Mouse (Mus musculus): ENCODE results near the gene Itgb6. TPM values are rescaled to one million over a fixed set of nuclear protein-coding genes. Genes with fewer than 3 reads are reported as not detected.

The Itgb6 gene
- total and polyA plus RNA-seq, 3 experiments = not detected

GRCm38 (mm10) chr2:60724660-60725059 lies 2.2 kb upstream of the Itgb6 start:
- H3K4me1 ChIP-seq (ENCODE audit: control insufficient read depth in 1 of 2, insufficient read depth in 2 of 2) = no peaks in the 10 kb centered on the region
- no peak overlapping the region for H3K4me2 ChIP-seq (ENCODE audit: insufficient read depth, low read depth, poor library complexity, severe bottlenecking)
- dilution Hi-C loops (cut with MboI; ENCODE audit: extremely low pct_ligation_motif_present, extremely low pct_unique_long_range_greater_than_20kb, low sequenced_read_pairs) = no loop called here
- no peaks in the 10 kb centered on the region for H3K27me3 ChIP-seq (replicated peaks)
- DNase-seq (ENCODE audit: extremely low read depth) = no peak
- no peaks in the 10 kb centered on the region for H3K36me3 ChIP-seq (replicated peaks in 1 of 2; ENCODE audit: control insufficient read depth in 1 of 2, insufficient read depth in 1 of 2, low read length in 1 of 2)
- in situ Hi-C loops (cut with MboI; ENCODE audit: low pct_ligation_motif_present, low pct_unique_long_range_greater_than_20kb, low sequenced_read_pairs) = loop anchor here (25.0 kb wide), 1 partner anchor 738 kb away; no protein-coding TSS in a partner anchor
- no peak overlapping the region for H3K9ac ChIP-seq (ENCODE audit: insufficient read depth, low read depth)
- H3K9me3 ChIP-seq (replicated peaks; ENCODE audit: low read length) = no peaks in the 10 kb centered on the region
- no peak overlapping the region for H3K4me3 ChIP-seq (replicated peaks in 1 of 3; ENCODE audit: low read depth in 2 of 3, low read length in 2 of 3, poor library complexity in 1 of 3)
- H3K79me2 ChIP-seq (replicated peaks; ENCODE audit: control insufficient read depth, extremely low read depth, insufficient read depth, poor library complexity, severe bottlenecking) = no peaks in the 10 kb centered on the region
- H3K27ac ChIP-seq (ENCODE audit: insufficient read depth, low read depth) = no peak overlapping the region
- TF ChIP-seq IRF4 (IDR thresholded peaks at IDR 0.05; ENCODE audit: low read depth, low read length) = no peak
- TF ChIP-seq PAX5 (IDR thresholded peaks at IDR 0.05; ENCODE audit: low read length) = no peak
- TF ChIP-seq MEF2A (IDR thresholded peaks at IDR 0.05; ENCODE audit: borderline replicate concordance, low read depth, low read length) = no peak
- no peak for TF ChIP-seq SIN3A (IDR thresholded peaks at IDR 0.05; ENCODE audit: low read length)
- TF ChIP-seq USF2 (conservative IDR thresholded peaks at IDR 0.05; ENCODE audit: low read depth, low read length) = no peak
- no peak for TF ChIP-seq RAD21 (IDR thresholded peaks at IDR 0.05; ENCODE audit: low read depth, low read length)
- no peak for TF ChIP-seq SMC3 (IDR thresholded peaks at IDR 0.05; ENCODE audit: low read depth, low read length)
- TF ChIP-seq USF1 (IDR thresholded peaks at IDR 0.05; ENCODE audit: low read depth, low read length) = no peak
- TF ChIP-seq BHLHE40 (IDR thresholded peaks at IDR 0.05; ENCODE audit: low read depth, low read length) = no peak
- TF ChIP-seq UBTF (IDR thresholded peaks at IDR 0.05; ENCODE audit: low read depth, low read length) = no peak
- TF ChIP-seq MAZ (IDR thresholded peaks at IDR 0.05; ENCODE audit: low read depth, low read length) = no peak

- in situ Hi-C loops (cut with MboI; ENCODE audit: low pct_ligation_motif_present, low pct_unique_long_range_greater_than_20kb, low sequenced_read_pairs) = no loop called here
- H3K4me2 ChIP-seq (ENCODE audit: insufficient read depth, low read depth, poor library complexity, severe bottlenecking) = no peak overlapping the region
These were observed 524 bp upstream of the Itgb6 start for GRCm38 (mm10) chr2:60722967-60723366.

GRCm38 (mm10) chr2:60720906-60721305 lies 1.5 kb downstream of the Itgb6 start:
- Histone ChIP-seq H3K4me1 (ENCODE audit: control insufficient read depth in 1 of 2, insufficient read depth in 2 of 2) (no peaks in the 10 kb centered on the region), H3K79me2 (replicated peaks; ENCODE audit: control insufficient read depth, extremely low read depth, insufficient read depth, poor library complexity, severe bottlenecking) (no peaks in the 10 kb centered on the region), H3K27ac (ENCODE audit: insufficient read depth, low read depth) (no peak overlapping the region), H3K27me3 (replicated peaks) (no peaks in the 10 kb centered on the region), H3K9me3 (replicated peaks; ENCODE audit: low read length) (no peaks in the 10 kb centered on the region), H3K36me3 (replicated peaks in 1 of 2; ENCODE audit: control insufficient read depth in 1 of 2, insufficient read depth in 1 of 2, low read length in 1 of 2) (no peaks in the 10 kb centered on the region), H3K9ac (ENCODE audit: insufficient read depth, low read depth) (no peak overlapping the region), H3K4me3 (replicated peaks in 1 of 3; ENCODE audit: low read depth in 2 of 3, low read length in 2 of 3, poor library complexity in 1 of 3) (no peak overlapping the region), H3K4me2 (ENCODE audit: insufficient read depth, low read depth, poor library complexity, severe bottlenecking) (no peak overlapping the region)
- in situ Hi-C loops (cut with MboI; ENCODE audit: low pct_ligation_motif_present, low pct_unique_long_range_greater_than_20kb, low sequenced_read_pairs) (no loop called here), dilution Hi-C loops (cut with MboI; ENCODE audit: extremely low pct_ligation_motif_present, extremely low pct_unique_long_range_greater_than_20kb, low sequenced_read_pairs) (no loop called here)
- TF ChIP-seq MAX (IDR thresholded peaks at IDR 0.05; ENCODE audit: low read length) = no peak
- TF ChIP-seq TBP (conservative IDR thresholded peaks at IDR 0.05; ENCODE audit: low read depth, low read length) = no peak
- TF ChIP-seq SMC3 (IDR thresholded peaks at IDR 0.05; ENCODE audit: low read depth, low read length) = peak; percentile 75
- TF ChIP-seq RAD21 (IDR thresholded peaks at IDR 0.05; ENCODE audit: low read depth, low read length) = peak; percentile 70
- TF ChIP-seq ZMIZ1 (IDR thresholded peaks at IDR 0.05; ENCODE audit: low read depth, low read length) = no peak
- TF ChIP-seq ZNF384 (IDR thresholded peaks at IDR 0.05; ENCODE audit: low read depth, low read length) = no peak
- TF ChIP-seq KAT2A (IDR thresholded peaks at IDR 0.05; ENCODE audit: insufficient replicate concordance, low read length) = no peak
- peak; percentile 78 to 82 for TF ChIP-seq CTCF (conservative IDR thresholded peaks at IDR 0.05 in 1 of 2, IDR thresholded peaks at IDR 0.05 in 1 of 2; ENCODE audit: low read depth in 2 of 2, low read length in 2 of 2)
- no peak for TF ChIP-seq NELFE (IDR thresholded peaks at IDR 0.05; ENCODE audit: low read depth, low read length)
- TF ChIP-seq MAFK (IDR thresholded peaks at IDR 0.05; ENCODE audit: insufficient replicate concordance, low read length) = 0 out of 2 replicates have a peak, but pooled peaks have one; percentile 13
- peak; percentile 26; the same call in 1 of the 2 replicates for TF ChIP-seq ZC3H11A (IDR thresholded peaks at IDR 0.05; ENCODE audit: low read depth, low read length)
- TF ChIP-seq IRF4 (IDR thresholded peaks at IDR 0.05; ENCODE audit: low read depth, low read length) = 0 out of 2 replicates have a peak, but pooled peaks have one; percentile 17
- no peak for TF ChIP-seq UBTF (IDR thresholded peaks at IDR 0.05; ENCODE audit: low read depth, low read length)
- TF ChIP-seq PAX5 (IDR thresholded peaks at IDR 0.05; ENCODE audit: low read length) = no peak
- DNase-seq (ENCODE audit: extremely low read depth) = no peak

More at GRCm38 (mm10) chr2:60722967-60723366, 524 bp upstream of the Itgb6 start:
- TF ChIP-seq MXI1 (IDR thresholded peaks at IDR 0.05; ENCODE audit: low read depth, low read length) = no peak
- TF ChIP-seq ZC3H11A (IDR thresholded peaks at IDR 0.05; ENCODE audit: low read depth, low read length) = no peak
- no peak for TF ChIP-seq MYC (IDR thresholded peaks at IDR 0.05; ENCODE audit: low read depth, low read length)
- TF ChIP-seq SMC3 (IDR thresholded peaks at IDR 0.05; ENCODE audit: low read depth, low read length) = no peak
- no peak for TF ChIP-seq EP300 (IDR thresholded peaks at IDR 0.05; ENCODE audit: low read length)
- no peak for TF ChIP-seq ZMIZ1 (IDR thresholded peaks at IDR 0.05; ENCODE audit: low read depth, low read length)
- no peak for TF ChIP-seq TBP (conservative IDR thresholded peaks at IDR 0.05; ENCODE audit: low read depth, low read length)
- TF ChIP-seq CTCF (conservative IDR thresholded peaks at IDR 0.05 in 1 of 2, IDR thresholded peaks at IDR 0.05 in 1 of 2; ENCODE audit: low read depth in 2 of 2, low read length in 2 of 2) = no peak
- TF ChIP-seq POLR2A (IDR thresholded peaks at IDR 0.05; ENCODE audit: low read depth, low read length) = no peak
- Histone ChIP-seq H3K27me3 (replicated peaks) (no peaks in the 10 kb centered on the region), H3K9me3 (replicated peaks; ENCODE audit: low read length) (no peaks in the 10 kb centered on the region), H3K27ac (ENCODE audit: insufficient read depth, low read depth) (no peak overlapping the region), H3K36me3 (replicated peaks in 1 of 2; ENCODE audit: control insufficient read depth in 1 of 2, insufficient read depth in 1 of 2, low read length in 1 of 2) (no peaks in the 10 kb centered on the region), H3K9ac (ENCODE audit: insufficient read depth, low read depth) (no peak overlapping the region), H3K4me3 (replicated peaks in 1 of 3; ENCODE audit: low read depth in 2 of 3, low read length in 2 of 3, poor library complexity in 1 of 3) (no peak overlapping the region), H3K79me2 (replicated peaks; ENCODE audit: control insufficient read depth, extremely low read depth, insufficient read depth, poor library complexity, severe bottlenecking) (no peaks in the 10 kb centered on the region), H3K4me1 (ENCODE audit: control insufficient read depth in 1 of 2, insufficient read depth in 2 of 2) (no peaks in the 10 kb centered on the region)
- dilution Hi-C loops (cut with MboI; ENCODE audit: extremely low pct_ligation_motif_present, extremely low pct_unique_long_range_greater_than_20kb, low sequenced_read_pairs) = no loop called here
- DNase-seq (ENCODE audit: extremely low read depth) = no peak

Measured in CH12.LX (cell line).